Mouse (Mus musculus) forebrain, embryonic 15.5 days (tissue): Measurements from ENCODE around the gene Arid5b. TPM values are rescaled to one million over a fixed set of nuclear protein-coding genes. Genes with fewer than 3 reads are reported as not detected.
A peak's percentile ranks its signal among the peaks of the same experiment; 100 is the strongest.

Experiments
- ATAC-seq: fragments of 200-750 bp; cut with Nextera tagmentation; replicated peaks from 2 replicates; pipeline ENCODE4 v1.8.0; 2017; ENCODE audit warnings: mild to moderate bottlenecking, moderate TSS enrichment, moderate library complexity
- H3K27ac ChIP-seq: fragments of 300-500 bp; sonication (generic); replicated peaks from 2 replicates; pipeline ENCODE4 v1.5.1; 2015; ENCODE audit warnings: mild to moderate bottlenecking, inconsistent platforms
- H3K27me3 ChIP-seq: fragments of 300-500 bp; sonication (generic); 2 replicates; pipeline ENCODE4 v1.6.1; 2015; ENCODE audit warnings: inconsistent platforms
- H3K36me3 ChIP-seq: fragments of 300-500 bp; sonication (generic); 2 replicates; pipeline ENCODE4 v1.6.1; 2015; ENCODE audit warnings: mild to moderate bottlenecking, inconsistent platforms
- H3K4me1 ChIP-seq: fragments of 300-500 bp; sonication (generic); 2 replicates; pipeline ENCODE4 v1.6.1; 2015; ENCODE audit warnings: inconsistent platforms
- H3K4me2 ChIP-seq: fragments of 300-500 bp; sonication (generic); replicated peaks from 2 replicates; pipeline ENCODE4 v1.6.1; 2015; ENCODE audit warnings: mild to moderate bottlenecking, inconsistent platforms
- H3K4me3 ChIP-seq: fragments of 300-500 bp; sonication (generic); 2 replicates; pipeline ENCODE4 v1.5.1; 2015; ENCODE audit warnings: mild to moderate bottlenecking, inconsistent platforms
- H3K9ac ChIP-seq: fragments of 300-500 bp; sonication (generic); replicated peaks from 2 replicates; pipeline ENCODE4 v1.6.1; 2015; ENCODE audit warnings: mild to moderate bottlenecking, inconsistent platforms
- H3K9me3 ChIP-seq: fragments of 300-500 bp; sonication (generic); 2 replicates; pipeline ENCODE4 v1.6.1; 2016; ENCODE audit warnings: inconsistent platforms
- WGBS: fragments of 180-500 bp; shearing (Covaris S2); methylation state at CpG from one replicate; pipeline ENCODE4 v1.1.7; 2015; ENCODE audit warnings: mixed read lengths; 5-methylcytosine and 5-hydroxymethylcytosine counted together
- polyA plus RNA-seq: library from polyadenylated mRNA; unstranded; fragments of >200 nt; fragmentation: Nextera tagmentation; extraction: Ambion mirVana; gene quantifications from 2 replicates; pipeline ENCODE4 v1.2.1, GENCODE M21; 2015

The Arid5b gene
- polyA plus RNA-seq, 1 experiment from 2014 or later, result 15.1 TPM

DNA sequence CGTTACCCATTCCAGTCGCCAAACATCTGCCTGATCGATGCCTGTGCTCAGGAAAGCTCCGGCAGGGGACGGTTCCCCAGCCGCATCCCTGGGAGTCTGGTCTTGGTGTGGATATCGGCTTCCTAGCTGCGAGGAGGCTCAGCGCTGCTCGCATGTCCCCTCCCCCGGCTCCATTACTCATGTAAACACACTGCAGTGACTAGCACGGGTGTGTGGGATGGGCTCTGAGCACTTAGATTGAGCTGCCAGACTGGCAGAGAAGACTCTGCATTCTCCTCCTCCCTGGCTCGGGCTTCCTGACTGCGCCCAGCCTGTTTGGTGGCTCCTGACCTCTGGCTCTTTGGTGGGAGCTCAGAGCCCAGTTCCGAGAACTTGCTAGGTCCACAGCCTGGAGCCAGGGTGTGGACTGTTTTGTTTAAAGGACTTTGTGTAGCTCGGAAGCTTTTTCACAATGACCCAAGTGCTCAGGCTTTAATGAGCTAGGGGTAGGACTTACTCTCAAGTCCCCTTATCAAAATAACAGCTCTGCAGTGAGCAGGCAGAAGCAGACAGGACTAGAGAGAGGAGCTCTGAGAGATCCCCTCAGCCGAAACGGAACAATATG, 142.0 kb downstream of the Arid5b start:
- no peaks in the 10 kb centered on the region for H3K36me3 ChIP-seq
- 1% methylated on average over 18 of the region's 18 CpGs for WGBS
- H3K9me3 ChIP-seq, result 0 out of 2 replicates have a peak, but pooled peaks cover 4% of the 10 kb centered on the region
- peak; percentile 92 for ATAC-seq
- H3K27ac ChIP-seq, result peak overlapping the region; percentile 42
- peak overlapping the region; percentile 26 for H3K9ac ChIP-seq
- peaks cover 21% of the 10 kb centered on the region for H3K4me1 ChIP-seq
- H3K4me3 ChIP-seq, result peak overlapping the region; percentile 34
- H3K4me2 ChIP-seq, result peak overlapping the region; percentile 54
- no peaks in the 10 kb centered on the region for H3K27me3 ChIP-seq

DNA sequence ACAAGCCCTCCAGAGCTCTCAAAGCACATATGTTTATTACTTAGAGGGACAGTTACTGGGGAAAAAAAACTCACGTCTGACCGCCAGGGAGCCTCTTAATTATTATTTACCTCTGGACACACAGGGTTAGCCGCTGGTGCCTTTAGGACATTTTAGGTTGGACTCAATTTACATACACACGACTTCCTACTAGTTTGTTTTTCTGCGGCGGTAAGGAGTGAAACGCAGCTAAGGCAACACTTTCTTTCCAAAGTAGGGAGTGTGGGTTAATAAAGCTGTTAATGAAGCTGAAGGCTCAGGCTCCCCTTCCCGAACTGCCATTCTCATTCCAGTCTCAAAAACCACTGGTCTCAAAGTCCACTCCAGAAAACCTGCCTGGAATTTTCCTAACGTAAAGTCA, 142.5 kb downstream of the Arid5b start:
- Histone ChIP-seq H3K9ac (peak overlapping the region; percentile 26), H3K4me2 (peak overlapping the region; percentile 54), H3K4me1 (peaks cover 21% of the 10 kb centered on the region), H3K9me3 (0 out of 2 replicates have a peak, but pooled peaks cover 4% of the 10 kb centered on the region), H3K36me3 (no peaks in the 10 kb centered on the region), H3K27me3 (no peaks in the 10 kb centered on the region), H3K4me3 (peak overlapping the region; percentile 34), H3K27ac (peak overlapping the region; percentile 42)
- 2% methylated on average over 9 of the region's 9 CpGs for WGBS
- ATAC-seq, result no peak

DNA sequence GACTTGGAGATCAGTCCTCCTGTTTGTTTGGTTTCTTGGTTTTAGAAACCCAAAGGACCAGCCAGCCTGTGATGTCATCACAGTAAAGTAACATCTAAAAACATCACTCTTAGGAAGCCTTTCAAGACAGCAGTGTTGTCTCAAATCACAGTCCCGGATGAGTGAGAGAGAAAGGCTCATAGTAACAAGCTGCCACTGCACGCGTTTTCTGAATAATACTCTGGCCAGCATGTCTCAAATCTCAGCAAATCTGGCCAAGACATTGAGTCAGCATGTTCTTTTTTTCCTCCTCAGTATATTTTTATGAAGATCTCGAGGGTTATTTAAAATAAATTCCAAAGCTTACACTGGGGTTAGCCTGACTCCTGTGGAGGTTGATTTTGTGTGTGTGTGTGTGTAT, 143.1 kb downstream of the Arid5b start:
- no peaks in the 10 kb centered on the region for H3K36me3 ChIP-seq
- WGBS, result 13% methylated on average over 4 of the region's 4 CpGs
- no peak for ATAC-seq
- no peak overlapping the region for H3K27ac ChIP-seq
- no peaks in the 10 kb centered on the region for H3K27me3 ChIP-seq
- H3K4me2 ChIP-seq, result 0 out of 2 replicates have a peak overlapping the region, but pooled peaks have one; percentile 54
- H3K9ac ChIP-seq, result no peak overlapping the region
- H3K4me1 ChIP-seq, result peaks cover 21% of the 10 kb centered on the region
- H3K4me3 ChIP-seq, result no peak overlapping the region
- 0 out of 2 replicates have a peak, but pooled peaks cover 4% of the 10 kb centered on the region for H3K9me3 ChIP-seq

DNA sequence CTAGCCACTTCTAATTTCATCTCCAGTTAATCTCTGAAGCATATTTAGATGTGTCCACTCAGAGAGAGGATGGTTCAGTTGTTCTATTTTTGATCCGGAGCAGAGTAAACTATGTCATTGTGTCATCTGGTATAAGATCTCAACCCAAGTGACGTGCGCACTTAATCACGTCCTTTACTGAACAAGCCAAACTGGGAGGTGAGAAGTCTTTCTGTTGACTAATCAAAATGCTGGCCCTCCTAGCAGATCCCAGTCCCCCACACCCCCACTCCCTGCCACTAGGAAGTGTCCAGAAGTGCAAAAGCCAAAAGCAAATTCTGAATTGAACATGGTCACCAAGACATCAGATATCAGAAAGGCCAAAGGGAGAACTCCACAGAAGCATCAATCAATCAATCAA, 144.0 kb downstream of the Arid5b start:
- H3K27me3 ChIP-seq, result no peaks in the 10 kb centered on the region
- H3K4me3 ChIP-seq, result no peak overlapping the region
- H3K9me3 ChIP-seq, result 0 out of 2 replicates have a peak, but pooled peaks cover 4% of the 10 kb centered on the region
- H3K9ac ChIP-seq, result no peak overlapping the region
- WGBS, result 86% methylated on average over 4 of the region's 4 CpGs
- H3K4me2 ChIP-seq, result no peak overlapping the region
- ATAC-seq, result no peak
- H3K36me3 ChIP-seq, result no peaks in the 10 kb centered on the region
- H3K4me1 ChIP-seq, result peaks cover 21% of the 10 kb centered on the region
- H3K27ac ChIP-seq, result no peak overlapping the region

DNA sequence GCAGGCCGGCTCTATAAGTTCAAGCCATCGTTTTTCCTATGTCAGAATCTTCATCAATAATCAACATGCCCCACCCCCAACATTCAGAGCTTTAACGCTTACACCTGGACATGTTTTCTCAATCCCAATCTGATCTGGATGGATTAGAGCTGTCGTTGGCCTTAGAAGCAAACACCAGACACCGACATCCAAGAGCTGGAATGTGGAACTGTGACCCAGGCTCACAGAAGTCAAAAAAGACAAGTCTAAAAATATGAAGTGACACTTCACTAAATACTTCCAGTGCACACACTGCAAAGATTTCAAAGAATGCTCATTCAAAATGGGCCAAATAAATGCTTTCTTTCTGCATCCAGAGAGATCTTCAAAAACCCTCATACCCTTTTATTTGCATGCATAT, 144.5 kb downstream of the Arid5b start:
- Histone ChIP-seq H3K36me3 (no peaks in the 10 kb centered on the region), H3K4me2 (no peak overlapping the region), H3K9me3 (0 out of 2 replicates have a peak, but pooled peaks cover 4% of the 10 kb centered on the region), H3K27ac (no peak overlapping the region), H3K27me3 (no peaks in the 10 kb centered on the region), H3K4me1 (peaks cover 21% of the 10 kb centered on the region), H3K4me3 (no peak overlapping the region), H3K9ac (no peak overlapping the region)
- ATAC-seq, result no peak
- 88% methylated on average over 5 of the region's 5 CpGs for WGBS

DNA sequence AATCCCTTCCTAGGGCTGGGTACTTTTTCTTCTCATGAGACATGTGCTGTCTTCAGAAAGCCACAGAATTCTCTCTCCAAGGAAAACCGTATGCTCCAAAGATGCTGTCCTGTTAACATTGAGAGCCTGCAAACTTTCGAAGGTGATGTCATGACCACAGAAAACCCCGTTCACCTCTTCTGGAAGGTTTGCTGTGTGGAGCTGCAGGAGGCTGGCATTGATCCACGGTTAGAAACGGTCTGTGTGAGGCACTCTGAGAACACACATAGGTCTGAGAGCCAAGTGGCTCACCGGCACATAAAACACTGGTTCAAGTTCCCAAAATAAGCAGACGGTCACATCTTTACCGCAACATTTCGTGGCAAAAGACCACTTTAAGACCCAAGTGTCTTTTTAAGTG, 145.9 kb downstream of the Arid5b start:
- WGBS, result 80% methylated on average over 9 of the region's 9 CpGs
- Histone ChIP-seq H3K27ac (no peak overlapping the region), H3K27me3 (no peaks in the 10 kb centered on the region), H3K4me2 (no peak overlapping the region), H3K36me3 (no peaks in the 10 kb centered on the region), H3K9me3 (no peaks in the 10 kb centered on the region), H3K4me3 (no peak overlapping the region), H3K4me1 (peaks cover 26% of the 10 kb centered on the region), H3K9ac (no peak overlapping the region)
- no peak for ATAC-seq

DNA sequence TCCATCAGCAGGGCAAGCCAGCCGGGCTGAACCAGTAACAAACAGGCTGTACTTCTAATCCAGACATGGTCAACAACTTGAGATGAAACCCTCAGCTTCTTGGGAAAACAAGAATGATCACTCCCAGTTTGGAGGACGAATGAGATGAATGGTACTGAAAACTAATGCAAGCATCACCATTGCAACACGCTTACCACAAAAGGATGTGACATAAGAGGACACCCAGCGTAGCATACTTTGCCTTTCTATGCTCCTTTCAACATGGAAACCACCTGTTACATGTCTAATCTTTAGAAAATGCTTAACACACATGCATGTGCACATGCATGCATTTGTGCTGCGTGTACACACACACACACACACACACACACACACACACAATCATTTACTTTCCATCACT, 146.4 kb downstream of the Arid5b start:
- 87% methylated on average over 5 of the region's 5 CpGs for WGBS
- H3K4me3 ChIP-seq, result no peak overlapping the region

DNA sequence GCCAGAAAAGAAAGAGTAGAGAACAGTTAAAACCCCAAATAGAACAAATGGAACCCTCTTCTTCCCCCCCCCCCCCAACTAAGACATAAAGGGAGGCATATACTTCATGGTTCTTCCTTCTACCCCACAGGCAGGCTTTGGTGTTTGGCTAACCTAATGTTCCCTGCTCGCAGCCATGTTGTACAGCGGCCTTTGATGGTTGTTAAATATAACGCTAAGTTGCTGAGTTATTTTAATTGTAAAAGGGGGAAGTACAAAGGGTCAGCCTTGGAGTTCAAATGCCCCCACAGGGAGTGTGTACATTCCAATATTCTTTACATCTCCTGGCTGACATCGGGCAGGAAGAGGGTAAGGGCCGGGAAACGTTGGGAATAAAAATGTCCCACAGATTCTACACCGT, 148.9 kb downstream of the Arid5b start:
- H3K4me2 ChIP-seq, result no peak overlapping the region
- no peaks in the 10 kb centered on the region for H3K36me3 ChIP-seq
- peaks cover 9% of the 10 kb centered on the region; the same call in 1 of the 2 replicates for H3K4me1 ChIP-seq
- no peaks in the 10 kb centered on the region for H3K9me3 ChIP-seq
- no peak overlapping the region for H3K9ac ChIP-seq
- H3K27ac ChIP-seq, result no peak overlapping the region
- no peak overlapping the region for H3K4me3 ChIP-seq
- no peaks in the 10 kb centered on the region for H3K27me3 ChIP-seq
- ATAC-seq, result no peak
- 68% methylated on average over 7 of the region's 7 CpGs for WGBS

More for the DNA sequence above, 146.4 kb downstream of the Arid5b start:
- H3K4me2 ChIP-seq, result no peak overlapping the region
- H3K27me3 ChIP-seq, result no peaks in the 10 kb centered on the region
- no peak overlapping the region for H3K9ac ChIP-seq
- no peak for ATAC-seq
- no peaks in the 10 kb centered on the region for H3K36me3 ChIP-seq
- no peaks in the 10 kb centered on the region for H3K9me3 ChIP-seq
- H3K27ac ChIP-seq, result no peak overlapping the region
- H3K4me1 ChIP-seq, result peaks cover 25% of the 10 kb centered on the region

DNA sequence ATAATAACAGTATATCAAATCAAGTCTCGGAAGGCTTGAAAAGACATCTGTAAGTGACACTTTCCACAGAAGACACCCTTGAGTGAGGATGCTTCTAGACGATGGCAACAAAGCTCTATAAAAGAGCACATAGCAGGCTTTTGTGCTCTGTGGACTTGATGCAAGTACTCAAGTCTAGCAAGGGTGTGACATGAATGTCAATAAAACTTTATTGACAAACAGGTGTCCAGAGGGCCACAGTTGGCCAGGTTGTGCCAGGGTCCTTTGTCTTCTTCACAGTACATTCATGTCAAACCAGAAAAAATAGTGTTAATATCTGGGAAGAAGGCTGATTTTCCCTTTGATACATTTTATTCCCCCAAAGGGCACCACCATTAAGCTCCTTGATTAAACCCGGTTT, 149.5 kb downstream of the Arid5b start:
- no peaks in the 10 kb centered on the region for H3K9me3 ChIP-seq
- H3K4me3 ChIP-seq, result no peak overlapping the region
- no peaks in the 10 kb centered on the region for H3K36me3 ChIP-seq
- no peak overlapping the region for H3K9ac ChIP-seq
- WGBS, result 79% methylated on average over 3 of the region's 3 CpGs
- no peak overlapping the region for H3K27ac ChIP-seq
- no peaks in the 10 kb centered on the region for H3K27me3 ChIP-seq
- ATAC-seq, result no peak
- H3K4me1 ChIP-seq, result peaks cover 9% of the 10 kb centered on the region; the same call in 1 of the 2 replicates
- H3K4me2 ChIP-seq, result no peak overlapping the region

DNA sequence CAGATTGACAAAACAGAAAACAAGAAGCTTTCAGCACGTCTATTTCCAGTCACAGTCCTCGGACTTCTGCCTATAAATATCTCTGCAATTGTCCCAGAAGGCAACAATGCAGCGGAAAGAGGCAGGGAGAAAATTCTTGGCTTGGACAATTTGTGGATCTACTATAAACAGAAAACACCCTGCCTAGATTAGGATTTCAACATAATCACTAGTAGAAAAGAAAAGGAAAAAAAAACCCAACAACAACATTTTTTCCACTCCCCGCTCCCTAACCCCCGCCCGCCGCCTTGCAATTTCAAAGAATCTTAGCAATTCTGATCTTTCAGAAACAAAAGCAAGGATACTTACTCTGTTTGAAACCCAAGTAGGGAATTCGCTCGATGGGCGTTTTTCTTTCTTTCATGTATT, 150.1 kb downstream of the Arid5b start:
- H3K4me3 ChIP-seq, result no peak overlapping the region
- H3K36me3 ChIP-seq, result no peaks in the 10 kb centered on the region
- no peak overlapping the region for H3K4me2 ChIP-seq
- H3K9ac ChIP-seq, result no peak overlapping the region
- H3K27me3 ChIP-seq, result no peaks in the 10 kb centered on the region
- H3K9me3 ChIP-seq, result no peaks in the 10 kb centered on the region
- peaks cover 9% of the 10 kb centered on the region; the same call in 1 of the 2 replicates for H3K4me1 ChIP-seq
- 66% methylated on average over 10 of the region's 10 CpGs for WGBS
- ATAC-seq, result no peak
- H3K27ac ChIP-seq, result no peak overlapping the region

DNA sequence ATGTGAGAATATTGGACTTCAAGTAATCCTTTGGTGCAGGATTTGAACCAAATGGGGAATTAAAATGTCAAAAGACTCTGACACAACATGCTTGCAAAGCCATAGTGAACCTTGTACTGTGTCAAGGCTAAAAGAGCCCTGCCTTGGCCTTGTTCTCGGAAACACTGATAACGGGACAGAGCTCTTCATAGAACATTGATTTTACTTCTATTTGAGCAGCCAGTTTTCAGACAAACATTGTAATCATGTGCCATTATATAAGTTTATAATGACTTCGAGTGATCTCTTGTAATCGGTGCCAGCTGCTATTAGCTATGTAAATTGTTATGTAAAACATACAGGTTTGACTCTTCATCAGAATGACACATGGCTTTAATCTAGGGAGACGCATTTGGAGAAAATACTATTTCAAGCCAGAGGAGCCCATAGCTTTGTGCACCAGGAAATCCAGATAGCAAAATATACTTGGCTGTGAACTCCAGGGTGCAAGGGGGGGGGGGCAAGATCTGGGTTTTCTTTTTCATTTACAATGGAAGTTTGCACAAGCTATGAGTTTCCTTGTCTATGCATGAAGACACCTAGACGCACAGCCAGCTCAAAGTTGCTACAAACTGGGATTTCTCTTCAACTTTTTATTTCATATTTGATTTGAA, 150.8 kb downstream of the Arid5b start:
- 66% methylated on average over 6 of the region's 6 CpGs for WGBS
- Histone ChIP-seq H3K4me1 (peaks cover 9% of the 10 kb centered on the region; the same call in 1 of the 2 replicates), H3K9ac (no peak overlapping the region), H3K27me3 (no peaks in the 10 kb centered on the region), H3K4me2 (no peak overlapping the region), H3K27ac (no peak overlapping the region), H3K36me3 (no peaks in the 10 kb centered on the region), H3K9me3 (no peaks in the 10 kb centered on the region), H3K4me3 (no peak overlapping the region)
- no peak for ATAC-seq

DNA sequence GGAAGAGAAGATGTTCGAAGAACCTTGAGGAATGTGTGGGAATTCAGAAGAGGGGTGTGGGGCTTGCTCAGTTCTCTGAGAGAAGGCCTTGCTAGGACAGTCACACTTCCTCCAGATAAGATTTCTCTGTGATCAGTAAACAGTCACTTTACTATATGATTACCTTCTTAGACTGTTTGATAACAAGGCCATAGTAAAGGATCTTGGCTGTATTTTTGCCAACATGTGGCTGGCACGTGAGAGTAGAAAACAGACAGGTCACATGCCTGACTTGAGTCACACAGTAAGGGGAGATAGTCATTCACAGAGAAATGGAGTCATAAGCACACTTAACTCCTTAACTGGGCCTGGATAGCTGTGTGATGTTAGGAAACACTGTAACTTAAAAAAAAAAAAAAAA, 151.4 kb downstream of the Arid5b start:
- Histone ChIP-seq H3K27me3 (no peaks in the 10 kb centered on the region), H3K27ac (no peak overlapping the region), H3K4me2 (no peak overlapping the region), H3K36me3 (no peaks in the 10 kb centered on the region), H3K4me3 (no peak overlapping the region), H3K4me1 (peaks cover 9% of the 10 kb centered on the region; the same call in 1 of the 2 replicates), H3K9ac (no peak overlapping the region), H3K9me3 (no peaks in the 10 kb centered on the region)
- 81% methylated on average over 2 of the region's 2 CpGs for WGBS
- ATAC-seq, result no peak
